Mouse (Mus musculus) left cerebral cortex, adult 2 months (tissue): ENCODE measurements around the gene Kat6b. TPM values are rescaled to one million over a fixed set of nuclear protein-coding genes. Genes with fewer than 3 reads are reported as not detected.
A peak's percentile ranks its signal among the peaks of the same experiment; 100 is the strongest.

ENCODE experiments used
- DNase-seq, 2 experiments: peaks; one replicate each; pipeline ENCODE4 v3.0.0; 2021 to 2022; ENCODE audit warnings: low spot score in 2 of 2, mixed read lengths in 1 of 2; ENCODE audit errors: extremely low spot score in 1 of 2
- H3K27ac ChIP-seq: fragments of 200-600 bp; 2 replicates; pipeline ENCODE4 v1.8.1; 2022
- H3K4me3 ChIP-seq: fragments of 200-600 bp; 2 replicates; pipeline ENCODE4 v1.8.1; 2022
- CTCF ChIP-seq: fragments of 200-600 bp; IDR thresholded peaks from 2 replicates; pipeline ENCODE4 v1.8.1; 2022; ENCODE audit warnings: antibody characterized with exemption, mild to moderate bottlenecking, moderate library complexity
- intact Hi-C: fragments of 180-260 bp; cut with DNase I; formaldehyde crosslinking; loops from one replicate; pipeline ENCODE4 v1.15.1; 2025
- total RNA-seq, 2 experiments: library from RNA; stranded (reverse); gene quantifications; 2 replicates each; pipeline ENCODE4 v1.2.3; 2021

Gene Kat6b
- total RNA-seq, 2 experiments from 2014 or later: 117 to 118 TPM

DNA sequence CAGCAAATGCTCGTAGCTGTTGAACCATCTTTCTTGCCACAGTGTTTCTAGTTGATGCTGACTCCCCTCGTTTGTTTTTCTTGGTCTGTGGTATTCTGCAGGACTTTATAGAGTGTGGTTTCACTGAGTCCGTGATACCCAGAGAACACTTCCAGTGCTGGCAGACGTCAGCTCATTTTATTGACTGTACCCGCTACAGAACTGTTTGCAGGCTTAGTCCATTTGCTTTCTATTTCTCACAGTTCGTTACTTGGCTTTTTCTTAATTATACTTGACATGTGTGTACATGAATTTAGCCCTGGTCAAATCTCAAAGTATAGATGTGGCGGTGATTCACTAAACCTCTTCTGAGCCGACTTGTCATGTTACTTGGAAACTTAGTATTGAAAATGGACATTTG is 95.6 kb downstream of the Kat6b start:
- Histone ChIP-seq H3K27ac (no peak overlapping the region), H3K4me3 (no peak overlapping the region)
- TF ChIP-seq CTCF: no peak
- intact Hi-C loops: no loop called here
- no peak for DNase-seq

- no peak for TF ChIP-seq CTCF
- no peak for DNase-seq
- intact Hi-C loops: no loop called here
- no peak overlapping the region for H3K27ac ChIP-seq
- H3K4me3 ChIP-seq: no peak overlapping the region
Measured at GRCm38 (mm10) chr14:21581198-21581597, 100.0 kb downstream of the Kat6b start.

DNA sequence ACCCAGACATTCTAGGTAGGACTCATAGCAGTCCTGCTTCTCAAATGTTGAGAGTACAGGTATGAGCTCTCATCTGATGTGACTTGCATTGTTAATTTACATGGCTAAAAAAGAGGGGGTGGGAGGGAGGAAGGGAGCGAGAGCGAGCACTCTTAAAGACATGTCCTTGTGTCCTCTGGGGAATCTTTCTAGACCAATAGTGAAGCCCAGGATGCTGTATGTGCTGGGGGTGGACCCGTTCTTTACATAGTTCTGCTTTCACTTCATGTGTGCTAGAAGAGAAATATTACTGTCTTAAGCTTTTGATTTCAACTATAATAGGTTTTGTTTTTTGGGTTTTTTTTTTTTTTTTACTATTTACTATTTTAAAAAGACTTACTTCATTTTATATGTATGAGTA is 101.1 kb downstream of the Kat6b start:
- intact Hi-C loops: no loop called here
- DNase-seq: no peak
- TF ChIP-seq CTCF: no peak
- no peak overlapping the region for H3K27ac ChIP-seq
- no peak overlapping the region for H3K4me3 ChIP-seq

GRCm38 (mm10) chr14:21583051-21583450 is 101.8 kb downstream of the Kat6b start:
- peak in 1 of 2 experiments; percentile 60 for DNase-seq
- intact Hi-C loops: no loop called here

GRCm38 (mm10) chr14:21583868-21584267 is 102.6 kb downstream of the Kat6b start:
- Histone ChIP-seq H3K4me3 (no peak overlapping the region), H3K27ac (no peak overlapping the region)
- intact Hi-C loops: no loop called here
- no peak for TF ChIP-seq CTCF
- DNase-seq: no peak

More at GRCm38 (mm10) chr14:21583051-21583450, 101.8 kb downstream of the Kat6b start:
- H3K4me3 ChIP-seq: no peak overlapping the region
- no peak for TF ChIP-seq CTCF
- H3K27ac ChIP-seq: peak overlapping the region; percentile 66

DNA sequence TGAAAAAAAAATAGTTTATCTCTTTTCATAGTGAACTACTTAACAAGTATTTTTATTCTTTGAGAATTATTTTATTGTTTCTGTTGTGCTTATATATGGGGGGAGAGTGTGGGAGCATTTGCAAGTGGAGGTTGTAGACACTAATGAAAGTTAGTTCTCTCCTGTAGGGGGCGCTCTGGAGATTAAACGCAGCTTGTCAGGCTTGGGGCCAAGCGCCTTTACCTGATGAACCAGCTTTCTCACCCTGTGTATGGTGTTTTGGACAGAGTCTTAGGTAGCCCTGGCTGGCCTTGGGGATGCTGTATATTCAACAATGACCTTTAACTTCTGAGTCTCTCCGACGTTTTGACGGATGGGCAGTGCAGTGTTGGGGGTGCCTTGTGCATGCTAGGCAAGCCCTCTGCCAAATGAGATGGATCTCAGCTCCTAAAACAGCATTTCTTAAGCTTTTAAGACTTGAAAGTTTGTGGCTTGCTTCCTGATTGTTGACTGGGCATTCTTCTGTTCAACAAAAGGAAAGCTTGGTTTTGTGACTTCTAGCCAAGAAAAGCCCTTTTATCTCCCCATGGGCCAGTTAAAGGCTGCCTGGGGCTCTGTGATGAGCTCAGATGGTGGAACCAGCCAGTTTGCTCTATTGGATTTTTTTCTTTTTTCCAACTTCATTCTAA is 103.4 kb downstream of the Kat6b start:
- DNase-seq: no peak
- no peak overlapping the region for H3K27ac ChIP-seq
- no peak overlapping the region for H3K4me3 ChIP-seq
- intact Hi-C loops: no loop called here
- TF ChIP-seq CTCF: peak; percentile 30

GRCm38 (mm10) chr14:21585491-21586251 is 104.4 kb downstream of the Kat6b start:
- no peak overlapping the region for H3K27ac ChIP-seq
- intact Hi-C loops: no loop called here
- no peak for TF ChIP-seq CTCF
- DNase-seq: no peak
- no peak overlapping the region for H3K4me3 ChIP-seq

DNA sequence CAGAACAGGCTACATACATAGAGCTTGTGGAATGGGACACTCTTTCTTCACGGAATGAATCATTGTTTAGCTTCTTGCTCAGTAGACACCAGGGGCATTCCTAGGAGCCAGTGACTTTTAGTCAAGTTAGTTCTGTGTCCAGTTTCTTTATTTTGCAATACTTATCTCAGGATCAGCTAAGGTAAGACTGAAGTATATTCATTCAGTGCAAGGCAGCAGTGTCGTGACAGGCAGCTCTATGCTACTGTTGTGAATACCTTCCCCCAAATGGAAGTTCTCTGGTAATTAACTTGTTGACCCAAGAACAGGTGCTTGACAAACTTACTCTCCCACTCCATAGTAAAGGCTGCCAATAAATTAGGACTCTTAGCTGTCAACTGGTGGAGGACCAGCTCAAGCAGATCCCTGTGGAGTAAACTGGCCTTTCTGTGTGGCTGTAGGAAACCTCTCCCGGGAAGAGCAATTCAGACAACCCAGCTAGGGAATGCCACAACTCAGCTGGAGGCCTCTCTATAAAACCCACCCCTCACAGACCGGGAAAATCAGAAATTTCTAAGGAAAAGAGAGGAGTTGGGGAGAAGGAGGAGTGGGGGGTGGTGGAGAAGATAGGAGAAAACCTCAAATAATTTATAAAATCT is 105.4 kb downstream of the Kat6b start:
- H3K4me3 ChIP-seq: no peak overlapping the region
- no peak overlapping the region for H3K27ac ChIP-seq
- DNase-seq: no peak
- intact Hi-C loops: no loop called here
- no peak for TF ChIP-seq CTCF

- intact Hi-C loops: no loop called here
- TF ChIP-seq CTCF: no peak
- DNase-seq: no peak
- no peak overlapping the region for H3K27ac ChIP-seq
- no peak overlapping the region for H3K4me3 ChIP-seq
Measured at GRCm38 (mm10) chr14:21587931-21588330, 106.7 kb downstream of the Kat6b start.

GRCm38 (mm10) chr14:21589620-21590019 is 108.4 kb downstream of the Kat6b start:
- DNase-seq: no peak
- TF ChIP-seq CTCF: no peak
- Histone ChIP-seq H3K27ac (no peak overlapping the region), H3K4me3 (no peak overlapping the region)
- intact Hi-C loops: no loop called here

DNA sequence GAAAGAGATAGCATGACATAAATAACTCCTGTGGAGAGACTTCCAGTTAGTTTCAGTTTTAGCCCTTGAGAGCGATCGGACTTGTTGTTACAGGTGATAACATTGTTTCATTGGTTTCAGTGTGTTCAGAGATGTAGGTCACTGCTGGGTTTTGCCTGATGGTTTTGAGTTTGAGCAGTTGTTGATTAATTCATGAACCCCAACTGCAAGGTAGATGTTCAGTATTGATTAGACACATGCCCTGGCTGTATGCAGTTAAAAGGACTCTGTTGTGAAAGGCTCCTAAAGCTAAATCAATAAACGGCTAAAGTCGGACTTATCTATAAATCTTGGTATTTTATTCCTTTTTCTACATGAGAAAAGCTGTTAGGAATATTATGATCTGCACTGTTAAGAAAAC is 109.0 kb downstream of the Kat6b start:
- Histone ChIP-seq H3K27ac (no peak overlapping the region), H3K4me3 (no peak overlapping the region)
- DNase-seq: no peak
- intact Hi-C loops: no loop called here
- TF ChIP-seq CTCF: no peak

DNA sequence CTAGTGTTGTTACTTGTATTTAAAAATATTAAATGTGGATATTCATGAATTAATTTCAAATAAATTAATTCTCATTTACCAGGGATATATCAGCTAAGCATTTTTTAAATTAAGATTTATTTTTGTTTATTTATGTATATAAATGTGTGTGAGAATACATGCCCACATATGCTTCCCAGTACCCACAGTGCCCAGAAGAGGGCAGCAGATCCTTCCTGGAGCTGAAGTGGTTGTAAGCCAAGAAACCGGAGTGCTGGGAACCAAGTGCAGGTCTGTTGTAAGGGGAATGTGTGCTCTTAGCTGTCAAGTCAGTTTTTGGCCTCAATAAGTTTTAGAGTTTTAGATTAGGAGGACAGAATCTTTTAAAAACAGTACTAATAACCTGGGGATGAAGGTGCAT is 110.9 kb downstream of the Kat6b start:
- TF ChIP-seq CTCF: peak; percentile 41

More for the DNA sequence above, 110.9 kb downstream of the Kat6b start:
- DNase-seq: no peak
- Histone ChIP-seq H3K4me3 (no peak overlapping the region), H3K27ac (no peak overlapping the region)
- intact Hi-C loops: no loop called here
